Mouse (Mus musculus) hematopoietic stem cell, adult 5-6 weeks (primary cell): Measurements from ENCODE around the gene Kbtbd7. TPM values are rescaled to one million over a fixed set of nuclear protein-coding genes. Genes with fewer than 3 reads are reported as not detected.
A peak's percentile ranks its signal among the peaks of the same experiment; 100 is the strongest.

Source experiments
- ATAC-seq, 2 experiments: fragments of 125-278 bp in 1 of 2; replicated peaks in 1 of 2; 2 replicates each; pipeline ENCODE4 v1.8.0; 2016 to 2017; ENCODE audit warnings: inconsistent platforms in 2 of 2, mild to moderate bottlenecking in 2 of 2, moderate number of reproducible peaks in 2 of 2, low read depth in 1 of 2, moderate TSS enrichment in 1 of 2; ENCODE audit not compliant: low FRiP score in 2 of 2, poor library complexity in 2 of 2, severe bottlenecking in 2 of 2, insufficient read depth in 1 of 2, low TSS enrichment in 1 of 2
- total RNA-seq: library from RNA; stranded (forward); fragments of 172-1452, 232-1000 nt; gene quantifications from 2 replicates; pipeline ENCODE4 v1.2.3, GENCODE M21; 2017

The Kbtbd7 gene
- total RNA-seq: 25.7 and 28.3 TPM in 2 replicates

GRCm38 (mm10) chr14:79425979-79426729, at the start of gene Kbtbd7:
Gene Kbtbd7 (plus strand): TSS chr14:79426511.
- ATAC-seq: peak; percentile 99

- no peak for ATAC-seq
These were observed 49.3 kb upstream of the Kbtbd7 start for GRCm38 (mm10) chr14:79377041-79377440.

GRCm38 (mm10) chr14:79383120-79383519, 43.2 kb upstream of the Kbtbd7 start:
- ATAC-seq: no peak

- no peak for ATAC-seq
These were observed 38.0 kb upstream of the Kbtbd7 start for GRCm38 (mm10) chr14:79388304-79388703.

GRCm38 (mm10) chr14:79389438-79390264, 36.7 kb upstream of the Kbtbd7 start:
- no peak; a peak in 1 of 4 replicates for ATAC-seq

- ATAC-seq: peak; percentile 74 to 86
These were observed 35.9 kb upstream of the Kbtbd7 start, which contains the start of gene Naa16 for GRCm38 (mm10) chr14:79390265-79390926. Gene Naa16 (minus strand): TSS chr14:79390778.

- no peak for ATAC-seq
These were observed 33.0 kb upstream of the Kbtbd7 start for GRCm38 (mm10) chr14:79393289-79393688.

GRCm38 (mm10) chr14:79394564-79394963, 31.7 kb upstream of the Kbtbd7 start:
- peak; percentile 25 to 40; a peak in 2 of 4 replicates for ATAC-seq

- ATAC-seq: peak; percentile 84 to 86
These were observed 28.8 kb upstream of the Kbtbd7 start, which contains the start of gene Mtrf1 for GRCm38 (mm10) chr14:79397321-79398122. Gene Mtrf1 (plus strand): TSS chr14:79397772.

GRCm38 (mm10) chr14:79407641-79408040, 18.7 kb upstream of the Kbtbd7 start:
- no peak for ATAC-seq

- ATAC-seq: no peak
These were observed 17.0 kb upstream of the Kbtbd7 start for GRCm38 (mm10) chr14:79409278-79409830.

GRCm38 (mm10) chr14:79410662-79411061, 15.6 kb upstream of the Kbtbd7 start:
- no peak for ATAC-seq

GRCm38 (mm10) chr14:79413121-79413520, 13.2 kb upstream of the Kbtbd7 start:
- no peak for ATAC-seq

GRCm38 (mm10) chr14:79420083-79420685, 6.1 kb upstream of the Kbtbd7 start:
- ATAC-seq: no peak

- peak in 1 of 2 experiments; percentile 5; a peak in 1 of 4 replicates for ATAC-seq
These were observed 537 bp downstream of the Kbtbd7 start for GRCm38 (mm10) chr14:79426730-79427365.

- no peak for ATAC-seq
These were observed 7.8 kb downstream of the Kbtbd7 start for GRCm38 (mm10) chr14:79434068-79434467.
